Mouse (Mus musculus) midbrain, embryonic 16.5 days (tissue): ENCODE results near the gene Ebp. TPM values are rescaled to one million over a fixed set of nuclear protein-coding genes. Genes with fewer than 3 reads are reported as not detected.

Source experiments
- ATAC-seq: fragments of 200-750 bp; cut with Nextera tagmentation; 2 replicates; pipeline ENCODE4 v1.8.0; 2017; ENCODE audit warnings: moderate TSS enrichment
- H3K27ac ChIP-seq: fragments of 300-500 bp; sonication (generic); 2 replicates; pipeline ENCODE4 v1.5.1; 2014; ENCODE audit warnings: mild to moderate bottlenecking, low read length, mixed read lengths
- H3K27me3 ChIP-seq: fragments of 300-500 bp; sonication (generic); 2 replicates; pipeline ENCODE4 v1.6.1; 2014; ENCODE audit warnings: low read depth, low read length, mixed read lengths; ENCODE audit not compliant: control insufficient read depth, insufficient read depth
- H3K36me3 ChIP-seq: fragments of 300-500 bp; sonication (generic); 2 replicates; pipeline ENCODE4 v1.6.1; 2014; ENCODE audit warnings: mild to moderate bottlenecking, low read length, moderate library complexity, mixed read lengths; ENCODE audit not compliant: control insufficient read depth, insufficient read depth
- H3K4me1 ChIP-seq: fragments of 300-500 bp; sonication (generic); 2 replicates; pipeline ENCODE4 v1.6.1; 2014; ENCODE audit warnings: mild to moderate bottlenecking, low read length, mixed read lengths; ENCODE audit not compliant: control insufficient read depth, insufficient read depth
- H3K4me2 ChIP-seq: fragments of 300-500 bp; sonication (generic); 2 replicates; pipeline ENCODE4 v1.6.1; 2014; ENCODE audit warnings: mild to moderate bottlenecking, low read length, mixed read lengths
- H3K4me3 ChIP-seq: fragments of 300-500 bp; sonication (generic); 2 replicates; pipeline ENCODE4 v1.5.1; 2014; ENCODE audit warnings: low read depth, mild to moderate bottlenecking, low read length, moderate library complexity, mixed read lengths
- H3K9ac ChIP-seq: fragments of 300-500 bp; sonication (generic); 2 replicates; pipeline ENCODE4 v1.6.1; 2014; ENCODE audit warnings: low read depth, low read length, mixed read lengths
- H3K9me3 ChIP-seq: fragments of 300-500 bp; sonication (generic); replicated peaks from 2 replicates; pipeline ENCODE4 v1.6.1; 2014; ENCODE audit warnings: mild to moderate bottlenecking, low read length, mixed read lengths; ENCODE audit not compliant: control insufficient read depth, poor library complexity, severe bottlenecking
- WGBS: fragments of 180-500 bp; shearing (Covaris S2); extraction: QIAGEN DNeasy Blood & Tissue Kit; methylation state at CpG from one replicate; pipeline ENCODE4 v1.1.7; 2014; 5-methylcytosine and 5-hydroxymethylcytosine counted together
- polyA plus RNA-seq: library from polyadenylated mRNA; unstranded; fragments of >200 nt; fragmentation: Nextera tagmentation; extraction: Ambion mirVana; gene quantifications from 2 replicates; pipeline ENCODE4 v1.2.1, GENCODE M21; 2015

Gene Ebp
- polyA plus RNA-seq, 1 experiment from 2014 or later = 31.7 TPM

- Histone ChIP-seq H3K4me1 (no peaks in the 10 kb centered on the region), H3K4me3 (no peak overlapping the region), H3K9ac (no peak overlapping the region), H3K27ac (no peak overlapping the region), H3K4me2 (no peak overlapping the region), H3K27me3 (no peaks in the 10 kb centered on the region), H3K9me3 (no peaks in the 10 kb centered on the region), H3K36me3 (no peaks in the 10 kb centered on the region)
- no peak for ATAC-seq
- WGBS = 52% methylated on average over 2 of the region's 2 CpGs
Observed at GRCm38 (mm10) chrX:8218114-8218513, 24.8 kb upstream of the Ebp start.

- ATAC-seq = no peak
- WGBS = 30% methylated on average over 6 of the region's 6 CpGs
Observed at GRCm38 (mm10) chrX:8217383-8217782, 24.1 kb upstream of the Ebp start.

DNA sequence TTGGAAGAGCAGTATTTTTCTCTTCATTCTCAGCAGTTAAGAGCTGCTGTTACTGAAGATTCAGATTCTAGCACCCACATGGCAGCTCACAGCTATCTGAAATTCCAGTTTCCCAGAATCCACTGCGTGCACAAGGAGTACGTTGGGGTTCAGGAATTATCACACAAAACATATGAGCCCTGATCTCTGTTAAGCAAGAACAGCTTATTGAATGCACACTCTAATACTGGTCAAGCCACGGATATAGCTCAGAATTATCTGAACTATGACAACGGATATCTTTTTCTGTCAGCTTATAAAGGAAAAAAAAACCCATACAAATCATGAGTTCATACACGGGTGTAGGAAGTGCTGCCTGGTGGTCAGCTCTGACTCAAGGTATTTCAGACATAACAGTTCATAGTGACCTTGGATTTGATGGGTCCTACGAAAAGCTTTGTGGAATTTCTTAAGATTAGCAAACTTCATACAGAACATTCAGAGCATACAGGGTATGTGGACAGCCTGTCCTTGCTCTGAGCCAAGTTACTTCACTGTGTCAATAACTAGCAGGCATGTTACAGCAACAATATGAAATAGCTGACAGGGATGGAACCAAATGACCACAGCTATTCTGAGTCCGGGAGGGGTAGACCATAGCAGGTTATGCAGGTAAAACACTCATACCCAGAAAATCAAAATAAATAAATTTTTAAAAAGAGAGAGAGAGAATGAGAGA lies 18.3 kb upstream of the Ebp start:
- ATAC-seq = no peak
- Histone ChIP-seq H3K4me2 (no peak overlapping the region), H3K9me3 (0 out of 2 replicates have a peak, but pooled peaks cover 4% of the 10 kb centered on the region), H3K9ac (no peak overlapping the region), H3K36me3 (no peaks in the 10 kb centered on the region), H3K27ac (no peak overlapping the region), H3K4me1 (no peaks in the 10 kb centered on the region), H3K27me3 (no peaks in the 10 kb centered on the region), H3K4me3 (no peak overlapping the region)
- 81% methylated on average over 7 of the region's 7 CpGs for WGBS

More at GRCm38 (mm10) chrX:8217383-8217782, 24.1 kb upstream of the Ebp start:
- Histone ChIP-seq H3K36me3 (no peaks in the 10 kb centered on the region), H3K4me1 (no peaks in the 10 kb centered on the region), H3K4me3 (no peak overlapping the region), H3K27me3 (no peaks in the 10 kb centered on the region), H3K27ac (no peak overlapping the region), H3K9me3 (0 out of 2 replicates have a peak, but pooled peaks cover 2% of the 10 kb centered on the region), H3K9ac (no peak overlapping the region), H3K4me2 (no peak overlapping the region)

DNA sequence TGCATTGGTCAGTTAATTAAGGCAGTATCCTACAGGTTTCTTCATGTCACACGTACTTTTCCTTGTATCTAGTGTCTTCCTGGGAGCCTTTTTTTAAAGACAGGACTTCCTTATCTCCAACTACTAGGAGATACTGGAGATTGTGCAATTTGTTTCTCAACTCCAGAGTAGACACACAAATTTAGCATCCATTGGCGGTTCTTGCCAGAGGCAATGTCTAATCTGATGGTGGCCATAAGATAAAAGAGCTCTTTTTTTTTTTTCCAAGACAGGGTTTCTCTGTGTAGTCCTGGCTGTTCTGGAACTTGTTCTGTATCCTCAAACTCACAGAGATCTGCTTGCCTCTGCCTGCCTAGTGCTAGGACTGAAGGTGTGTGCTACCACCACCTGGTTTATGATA lies 16.4 kb upstream of the Ebp start:
- no peak overlapping the region for H3K27ac ChIP-seq
- ATAC-seq = no peak

GRCm38 (mm10) chrX:8207224-8207623 lies 13.9 kb upstream of the Ebp start:
- H3K27me3 ChIP-seq = no peaks in the 10 kb centered on the region
- no peaks in the 10 kb centered on the region for H3K9me3 ChIP-seq
- ATAC-seq = no peak
- H3K4me3 ChIP-seq = no peak overlapping the region
- no peak overlapping the region for H3K9ac ChIP-seq
- H3K4me1 ChIP-seq = no peaks in the 10 kb centered on the region; the same call in 1 of the 2 replicates
- 30% methylated on average over 4 of the region's 4 CpGs for whole genome bisulfite sequencing
- peak overlapping the region; percentile 61 for H3K4me2 ChIP-seq
- H3K36me3 ChIP-seq = no peaks in the 10 kb centered on the region
- no peak overlapping the region for H3K27ac ChIP-seq

More for the DNA sequence above, 16.4 kb upstream of the Ebp start:
- Histone ChIP-seq H3K9me3 (0 out of 2 replicates have a peak, but pooled peaks cover 4% of the 10 kb centered on the region), H3K4me3 (no peak overlapping the region), H3K4me2 (no peak overlapping the region), H3K9ac (no peak overlapping the region), H3K27me3 (no peaks in the 10 kb centered on the region), H3K36me3 (no peaks in the 10 kb centered on the region), H3K4me1 (no peaks in the 10 kb centered on the region; the same call in 1 of the 2 replicates)
- WGBS = 77% methylated on average over 2 of the region's 2 CpGs

- peak overlapping the region; percentile 61 for H3K4me2 ChIP-seq
- H3K27me3 ChIP-seq = no peaks in the 10 kb centered on the region
- no peaks in the 10 kb centered on the region; the same call in 1 of the 2 replicates for H3K4me1 ChIP-seq
- peak overlapping the region; percentile 74; the same call in 1 of the 2 replicates for H3K9ac ChIP-seq
- no peaks in the 10 kb centered on the region for H3K36me3 ChIP-seq
- peak overlapping the region; percentile 58 for H3K4me3 ChIP-seq
- H3K27ac ChIP-seq = peak overlapping the region; percentile 60; the same call in 1 of the 2 replicates
- WGBS = 17% methylated on average over 11 of the region's 11 CpGs
- ATAC-seq = peak; percentile 39
- H3K9me3 ChIP-seq = no peaks in the 10 kb centered on the region
Observed at GRCm38 (mm10) chrX:8206694-8207197, 13.4 kb upstream of the Ebp start.

GRCm38 (mm10) chrX:8206015-8206693 lies 12.8 kb upstream of the Ebp start, which contains the start of gene Porcn:
Gene Porcn (minus strand): TSS chrX:8206525.
- peak; percentile 95 for ATAC-seq
- Histone ChIP-seq H3K9ac (peak within 1 kb of the TSS; percentile 74), H3K27me3 (no peaks in the 10 kb centered on the region), H3K9me3 (no peaks in the 10 kb centered on the region), H3K4me1 (no peaks in the 10 kb centered on the region; the same call in 1 of the 2 replicates), H3K27ac (peak within 1 kb of the TSS; percentile 60), H3K4me2 (peak within 1 kb of the TSS; percentile 61), H3K4me3 (peak within 1 kb of the TSS; percentile 58), H3K36me3 (no peaks in the 10 kb centered on the region)
- 19% methylated on average over 46 of the region's 46 CpGs for WGBS

- no peaks in the 10 kb centered on the region; the same call in 1 of the 2 replicates for H3K4me1 ChIP-seq
- ATAC-seq = peak; percentile 9; the same call in 1 of the 2 replicates
- H3K36me3 ChIP-seq = 0 out of 2 replicates have a peak, but pooled peaks cover 2% of the 10 kb centered on the region
- H3K27ac ChIP-seq = no peak overlapping the region
- peak overlapping the region; percentile 74 for H3K9ac ChIP-seq
- 36% methylated on average over 7 of the region's 7 CpGs for WGBS
- peak overlapping the region; percentile 58 for H3K4me3 ChIP-seq
- H3K9me3 ChIP-seq = no peaks in the 10 kb centered on the region
- no peaks in the 10 kb centered on the region for H3K27me3 ChIP-seq
- peak overlapping the region; percentile 61 for H3K4me2 ChIP-seq
Observed at GRCm38 (mm10) chrX:8205551-8205950, 12.2 kb upstream of the Ebp start.
